Mouse (Mus musculus) hindbrain, embryonic 11.5 days (tissue): ENCODE measurements around the gene Frrs1. TPM values are rescaled to one million over a fixed set of nuclear protein-coding genes. Genes with fewer than 3 reads are reported as not detected.
A peak's percentile ranks its signal among the peaks of the same experiment; 100 is the strongest.

Experiments used
- ATAC-seq: fragments of 200-750 bp; cut with Nextera tagmentation; 2 replicates; pipeline ENCODE4 v1.8.0; 2017; ENCODE audit warnings: mild to moderate bottlenecking, moderate TSS enrichment, moderate library complexity; ENCODE audit not compliant: low FRiP score
- DNase-seq: peaks from one replicate; pipeline ENCODE4 v3.0.0-alpha.2; 2015; ENCODE audit warnings: low spot score
- H3K27ac ChIP-seq: fragments of 300-500 bp; sonication (generic); 2 replicates; pipeline ENCODE4 v1.5.1; 2014; ENCODE audit warnings: mild to moderate bottlenecking, low read depth, low read length
- H3K27me3 ChIP-seq: fragments of 300-500 bp; sonication (generic); 2 replicates; pipeline ENCODE4 v1.6.1; 2014; ENCODE audit warnings: mild to moderate bottlenecking, low read length, moderate library complexity, mixed read lengths; ENCODE audit not compliant: control insufficient read depth, insufficient read depth
- H3K36me3 ChIP-seq: fragments of 300-500 bp; sonication (generic); 2 replicates; pipeline ENCODE4 v1.6.1; 2014; ENCODE audit warnings: mild to moderate bottlenecking, low read length, moderate library complexity, mixed read lengths; ENCODE audit not compliant: control insufficient read depth, insufficient read depth
- H3K4me1 ChIP-seq: fragments of 300-500 bp; sonication (generic); replicated peaks from 2 replicates; pipeline ENCODE4 v1.6.1; 2014; ENCODE audit warnings: low read length, mixed read lengths; ENCODE audit not compliant: control insufficient read depth, insufficient read depth
- H3K4me2 ChIP-seq: fragments of 300-500 bp; sonication (generic); replicated peaks from 2 replicates; pipeline ENCODE4 v1.6.1; 2014; ENCODE audit warnings: mild to moderate bottlenecking, low read depth, low read length
- H3K4me3 ChIP-seq: fragments of 300-500 bp; sonication (generic); 2 replicates; pipeline ENCODE4 v1.5.1; 2014; ENCODE audit warnings: low read depth, low read length
- H3K9ac ChIP-seq: fragments of 300-500 bp; sonication (generic); 2 replicates; pipeline ENCODE4 v1.6.1; 2014; ENCODE audit warnings: low read depth, low read length
- H3K9me3 ChIP-seq: fragments of 300-500 bp; sonication (generic); 2 replicates; pipeline ENCODE4 v1.6.1; 2016; ENCODE audit warnings: low read length; ENCODE audit not compliant: control insufficient read depth
- WGBS: fragments of 180-500 bp; shearing (Covaris S2); extraction: QIAGEN DNeasy Blood & Tissue Kit; methylation state at CpG from one replicate; pipeline ENCODE4 v1.1.7; 2014; 5-methylcytosine and 5-hydroxymethylcytosine counted together
- polyA plus RNA-seq: library from polyadenylated mRNA; unstranded; fragments of >200 nt; fragmentation: Nextera tagmentation; extraction: Ambion mirVana; gene quantifications from 2 replicates; pipeline ENCODE4 v1.2.1, GENCODE M21; 2014

Gene Frrs1
- polyA plus RNA-seq, 1 experiment from 2014 or later: 9.5 TPM

DNA sequence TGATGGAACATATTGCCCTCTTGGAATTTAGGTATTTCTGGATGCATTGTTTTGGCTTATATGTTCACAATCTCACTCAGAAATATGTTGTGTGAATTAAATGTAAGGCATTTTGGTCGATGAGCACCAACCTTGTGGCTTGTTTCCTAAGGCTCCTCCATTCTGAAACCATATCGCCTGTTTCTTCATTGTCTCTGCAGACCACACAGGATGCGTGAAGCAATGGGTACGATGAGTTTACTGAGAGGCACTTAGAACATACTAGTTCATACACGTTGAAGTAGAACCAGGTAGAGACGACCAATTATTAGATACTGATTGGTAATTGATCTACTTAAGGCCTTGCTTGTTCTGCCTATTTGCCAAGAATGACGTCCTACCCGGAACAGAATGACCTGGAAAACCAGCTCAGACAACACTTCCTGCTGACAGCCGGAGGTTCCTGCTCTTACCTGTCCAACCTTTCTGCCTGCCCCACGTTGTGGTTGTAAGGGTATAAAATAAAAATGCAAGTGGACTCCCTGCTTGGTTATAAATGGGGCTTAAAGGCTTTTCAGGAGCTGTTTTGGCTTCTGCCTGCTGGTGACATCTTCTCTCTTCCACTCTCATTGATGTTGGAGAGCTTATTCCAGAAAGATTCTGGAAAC lies 29.9 kb upstream of the Frrs1 start:
- 86% methylated on average over 10 of the region's 10 CpGs for WGBS
- DNase-seq (no peak), ATAC-seq (no peak)
- Histone ChIP-seq H3K9me3 (no peaks in the 10 kb centered on the region), H3K4me1 (no peaks in the 10 kb centered on the region), H3K4me3 (no peak overlapping the region), H3K27ac (no peak overlapping the region), H3K9ac (no peak overlapping the region), H3K4me2 (no peak overlapping the region), H3K36me3 (no peaks in the 10 kb centered on the region), H3K27me3 (no peaks in the 10 kb centered on the region)

DNA sequence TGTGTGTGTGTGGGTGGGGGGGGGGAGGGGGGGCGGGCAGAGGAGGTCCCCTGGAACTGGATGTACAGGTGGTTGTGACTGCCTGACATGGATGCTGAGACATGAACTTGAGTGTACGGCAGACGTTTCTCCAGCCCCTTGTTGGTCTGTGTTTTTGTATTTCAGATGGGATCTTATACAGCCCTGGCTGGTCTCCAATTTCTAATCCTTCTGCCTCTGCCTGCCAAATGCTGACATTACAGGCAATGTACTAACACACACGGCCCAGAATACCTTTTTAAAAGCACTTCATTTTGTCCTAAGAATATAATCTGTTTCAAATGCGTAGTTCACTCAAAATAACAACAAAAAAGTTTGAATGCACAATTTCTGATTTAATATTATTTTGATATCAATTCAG lies 27.9 kb upstream of the Frrs1 start:
- no peak for ATAC-seq
- Histone ChIP-seq H3K9me3 (no peaks in the 10 kb centered on the region), H3K9ac (no peak overlapping the region), H3K27ac (no peak overlapping the region), H3K36me3 (no peaks in the 10 kb centered on the region), H3K4me3 (no peak overlapping the region), H3K27me3 (no peaks in the 10 kb centered on the region), H3K4me2 (no peak overlapping the region), H3K4me1 (no peaks in the 10 kb centered on the region; the same call in 1 of the 2 replicates)
- no peak for DNase-seq
- 89% methylated on average over 5 of the region's 5 CpGs for whole genome bisulfite sequencing

DNA sequence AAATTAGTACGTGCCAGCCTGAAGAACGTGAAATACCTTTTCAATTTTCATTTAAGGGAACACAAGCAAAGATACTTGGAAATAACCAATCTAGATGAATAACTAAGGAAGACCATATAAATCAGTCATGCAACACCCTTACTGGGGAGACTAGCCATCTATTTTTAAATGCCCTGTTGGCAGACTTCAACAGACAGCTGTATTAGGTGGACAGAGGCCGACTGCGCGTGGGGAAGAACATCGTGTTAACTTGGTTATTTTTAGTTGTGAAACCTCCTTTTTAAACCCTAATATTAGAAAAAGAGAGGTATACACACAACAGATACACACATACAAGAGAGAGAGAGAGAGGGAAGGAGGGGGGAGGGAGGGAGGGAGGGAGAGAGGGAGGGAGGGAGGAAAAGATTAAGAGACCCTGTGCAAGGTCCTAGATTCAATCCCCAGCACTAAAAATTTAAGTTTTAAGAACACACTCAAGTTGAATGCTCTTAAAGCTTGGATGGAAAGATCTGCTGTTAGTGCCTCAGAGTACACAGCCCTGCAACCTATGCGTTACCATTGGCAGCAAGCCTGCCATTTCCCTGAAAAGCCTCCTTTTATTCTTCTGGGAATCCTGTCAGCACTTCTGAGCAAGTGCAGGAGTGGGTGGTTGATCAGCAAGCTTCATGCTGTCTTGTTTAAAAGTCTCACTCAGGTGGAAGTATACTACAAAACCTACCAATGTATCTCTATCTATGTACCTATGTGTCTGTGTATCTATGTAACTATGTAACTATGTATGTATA lies 26.5 kb upstream of the Frrs1 start:
- DNase-seq (no peak), ATAC-seq (no peak)
- Histone ChIP-seq H3K27ac (no peak overlapping the region), H3K9ac (no peak overlapping the region), H3K4me1 (no peaks in the 10 kb centered on the region; the same call in 1 of the 2 replicates), H3K36me3 (no peaks in the 10 kb centered on the region), H3K27me3 (no peaks in the 10 kb centered on the region), H3K9me3 (no peaks in the 10 kb centered on the region), H3K4me3 (no peak overlapping the region), H3K4me2 (no peak overlapping the region)
- 88% methylated on average over 7 of the region's 7 CpGs for WGBS

DNA sequence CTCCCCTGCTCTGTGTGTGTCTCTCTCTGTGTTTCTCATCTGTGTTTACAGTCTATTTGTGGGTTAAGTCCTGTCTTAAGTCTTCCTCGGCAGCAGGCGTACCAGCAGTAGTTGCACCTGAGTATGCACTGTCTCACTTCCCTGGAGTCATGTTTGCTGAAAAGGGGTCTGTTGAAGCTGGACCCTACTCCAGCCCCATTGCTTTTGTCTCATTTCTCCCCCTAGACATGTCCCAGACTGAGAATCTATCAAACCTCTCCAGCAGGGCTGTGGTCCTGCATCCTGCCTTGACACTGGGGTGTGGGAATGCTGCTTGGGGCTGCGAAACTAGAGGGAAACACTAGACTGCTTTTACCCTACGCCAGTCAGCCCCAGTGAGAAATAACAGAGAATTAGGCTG lies 25.8 kb upstream of the Frrs1 start:
- Histone ChIP-seq H3K4me1 (no peaks in the 10 kb centered on the region; the same call in 1 of the 2 replicates), H3K4me2 (no peak overlapping the region), H3K27me3 (no peaks in the 10 kb centered on the region), H3K9ac (no peak overlapping the region), H3K9me3 (no peaks in the 10 kb centered on the region), H3K27ac (no peak overlapping the region), H3K4me3 (no peak overlapping the region), H3K36me3 (no peaks in the 10 kb centered on the region)
- 83% methylated on average over 4 of the region's 4 CpGs for WGBS
- no peak for DNase-seq
- no peak for ATAC-seq

DNA sequence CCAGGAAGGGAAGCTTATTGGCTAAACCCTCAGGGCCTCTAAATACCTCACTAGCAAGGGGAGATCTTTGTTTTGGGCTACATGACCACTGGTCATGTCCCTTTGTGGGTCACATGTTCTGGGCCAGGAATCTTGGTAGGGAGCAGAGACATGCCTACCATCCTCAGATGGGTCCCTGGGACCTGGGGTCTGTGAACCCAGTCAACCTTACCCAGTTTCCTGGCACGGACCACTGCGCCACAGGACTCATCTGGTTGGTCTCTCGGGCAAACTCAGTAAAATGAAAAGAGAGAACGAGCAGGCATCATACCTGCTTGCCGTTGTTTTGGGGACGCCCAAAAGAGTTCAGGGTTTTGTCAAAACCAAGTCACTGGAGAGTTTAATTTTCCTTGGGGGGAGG lies 25.0 kb upstream of the Frrs1 start:
- no peaks in the 10 kb centered on the region for H3K36me3 ChIP-seq
- ATAC-seq: no peak
- WGBS: 92% methylated on average over 6 of the region's 6 CpGs

DNA sequence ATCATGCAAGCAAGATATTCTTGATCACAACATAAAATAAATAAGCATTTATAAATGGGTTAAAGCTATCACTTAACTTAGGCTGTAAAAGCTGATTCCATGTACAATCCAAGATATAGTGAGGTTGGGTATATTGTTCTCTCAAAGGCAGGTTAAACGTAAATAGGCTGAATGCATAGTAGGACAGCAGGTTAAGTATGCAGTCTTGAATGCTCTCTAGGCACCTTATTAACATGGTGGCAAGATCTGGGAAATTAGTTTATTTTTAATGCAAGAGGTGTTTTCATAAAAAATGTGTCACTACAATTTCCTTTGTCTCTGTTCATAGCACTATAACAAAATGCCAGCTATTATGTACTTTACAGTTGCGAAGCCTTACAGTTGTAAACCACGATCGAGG lies 23.9 kb upstream of the Frrs1 start:
- WGBS: 84% methylated on average over 4 of the region's 4 CpGs
- no peaks in the 10 kb centered on the region for H3K36me3 ChIP-seq
- peak overlapping the region; percentile 47; the same call in 1 of the 2 replicates for H3K4me2 ChIP-seq
- H3K27ac ChIP-seq: no peak overlapping the region
- no peak overlapping the region for H3K9ac ChIP-seq
- no peak for ATAC-seq
- no peak for DNase-seq
- no peaks in the 10 kb centered on the region; the same call in 1 of the 2 replicates for H3K4me1 ChIP-seq
- H3K9me3 ChIP-seq: no peaks in the 10 kb centered on the region
- H3K4me3 ChIP-seq: no peak overlapping the region
- no peaks in the 10 kb centered on the region for H3K27me3 ChIP-seq

More for the DNA sequence above, 25.0 kb upstream of the Frrs1 start:
- no peak overlapping the region for H3K27ac ChIP-seq
- H3K9me3 ChIP-seq: no peaks in the 10 kb centered on the region
- no peak overlapping the region for H3K4me3 ChIP-seq
- no peaks in the 10 kb centered on the region; the same call in 1 of the 2 replicates for H3K4me1 ChIP-seq
- H3K4me2 ChIP-seq: no peak overlapping the region
- DNase-seq: no peak
- H3K9ac ChIP-seq: no peak overlapping the region
- H3K27me3 ChIP-seq: no peaks in the 10 kb centered on the region

DNA sequence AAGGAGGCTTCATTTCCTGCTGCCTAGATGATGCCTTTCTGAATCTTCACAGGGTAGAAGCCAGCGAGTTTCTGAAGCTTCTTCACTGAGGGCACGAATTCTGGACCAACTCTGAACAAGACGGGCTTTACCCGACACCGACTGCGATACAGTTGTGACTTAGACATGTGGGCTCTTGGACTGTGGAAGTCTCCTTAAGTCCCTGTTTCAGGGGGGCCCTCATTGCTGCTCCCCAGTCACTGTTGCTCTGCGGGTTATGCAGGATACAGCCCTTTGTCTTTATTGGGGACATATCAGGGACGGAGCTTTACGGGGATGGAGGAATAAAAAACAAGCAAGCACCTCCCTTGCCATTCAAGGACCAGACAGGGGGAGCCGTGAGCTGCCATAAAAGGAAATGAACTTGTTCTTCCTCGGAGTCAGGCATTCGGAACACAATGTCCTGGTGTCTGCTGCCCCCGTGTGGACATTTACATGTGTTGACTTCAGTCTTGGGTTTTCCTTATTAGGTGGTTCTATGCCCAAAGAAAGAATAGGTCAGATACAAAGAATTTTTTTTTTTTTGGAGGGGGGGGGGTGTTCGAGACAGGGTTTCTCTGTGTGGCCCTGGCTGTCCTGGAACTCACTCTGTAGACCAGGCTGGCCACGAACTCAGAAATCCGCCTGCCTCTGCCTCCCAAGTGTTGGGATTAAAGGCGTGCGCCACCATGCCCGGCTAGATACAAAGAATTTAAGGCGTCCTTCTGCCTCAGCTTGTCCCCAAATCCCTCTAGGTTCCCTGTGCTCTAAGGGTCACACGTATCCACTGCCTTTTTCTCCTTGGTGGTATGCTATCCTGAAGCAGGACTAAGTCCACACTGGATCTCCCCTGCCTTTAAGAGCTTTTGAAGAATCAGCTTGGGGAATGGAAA lies 23.2 kb upstream of the Frrs1 start:
- Histone ChIP-seq H3K9ac (peak overlapping the region; percentile 48; the same call in 1 of the 2 replicates), H3K36me3 (no peaks in the 10 kb centered on the region), H3K27me3 (no peaks in the 10 kb centered on the region), H3K4me1 (no peaks in the 10 kb centered on the region; the same call in 1 of the 2 replicates), H3K9me3 (no peaks in the 10 kb centered on the region), H3K4me3 (peak overlapping the region; percentile 24), H3K4me2 (peak overlapping the region; percentile 47), H3K27ac (no peak overlapping the region)
- DNase-seq: peak; percentile 95
- 26% methylated on average over 21 of the region's 21 CpGs for WGBS
- ATAC-seq: peak; percentile 84

DNA sequence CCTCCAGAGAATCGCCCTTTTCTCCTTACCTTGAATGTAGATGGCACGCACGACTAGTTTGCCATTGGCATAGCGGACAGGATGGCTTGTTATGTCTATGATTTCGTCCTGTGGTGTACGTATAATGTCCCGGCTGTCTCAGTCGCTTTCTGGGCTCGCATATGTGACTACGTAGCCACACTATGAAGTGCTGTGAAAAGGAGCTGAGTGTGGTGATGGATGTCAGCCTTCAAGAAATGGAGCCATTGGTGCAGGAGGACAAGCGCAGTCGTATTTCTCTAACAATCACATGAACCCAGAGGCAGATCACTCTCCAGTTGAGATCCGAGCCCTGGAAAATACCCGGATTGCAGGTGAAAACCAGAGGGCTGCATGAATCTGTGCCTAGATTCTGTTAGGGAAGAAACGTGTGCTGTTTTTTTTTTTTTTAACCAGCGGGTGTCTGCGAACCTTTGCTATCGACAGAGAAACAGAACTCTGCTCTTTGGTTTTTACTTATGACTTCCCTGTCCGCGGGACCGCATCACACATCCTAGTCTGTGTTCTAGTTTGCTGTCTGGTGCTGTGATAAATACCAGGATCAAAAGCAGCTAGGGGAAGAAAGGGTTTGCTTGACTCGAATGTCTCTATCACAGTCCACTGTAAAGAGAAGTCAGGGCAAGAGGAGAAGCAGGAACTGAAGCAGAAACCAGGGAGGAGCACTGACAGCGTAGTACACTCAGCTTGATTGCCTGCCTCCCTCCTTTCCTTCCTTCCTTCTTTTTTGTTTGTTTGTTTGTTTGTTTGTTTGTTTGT lies 22.4 kb upstream of the Frrs1 start:
- WGBS: 84% methylated on average over 23 of the region's 23 CpGs
- Histone ChIP-seq H3K4me1 (no peaks in the 10 kb centered on the region; the same call in 1 of the 2 replicates), H3K27ac (no peak overlapping the region), H3K9me3 (no peaks in the 10 kb centered on the region), H3K36me3 (no peaks in the 10 kb centered on the region), H3K9ac (no peak overlapping the region), H3K27me3 (no peaks in the 10 kb centered on the region), H3K4me2 (no peak overlapping the region), H3K4me3 (no peak overlapping the region)
- DNase-seq: no peak
- no peak for ATAC-seq
